In genomic region chr10:17522026-17522541, GRCm38 (mm10) we compare ENCODE assay signal across 8 mouse cellular contexts.
DNase-seq lines count a peak whose midpoint lies in the region; ATAC-seq lines count a peak whose summit lies in the region.

No protein-coding gene starts in this region.

- no peaks in the 10 kb centered on the region for H3K9me3 ChIP-seq in liver, embryonic 11.5 days (ENCODE audit: control insufficient read depth, low read length)
- H3K9me3 ChIP-seq in kidney, embryonic 16.5 days (ENCODE audit: low read length), result no peaks in the 10 kb centered on the region

- 25% methylated on average over 5 of the region's 5 CpGs for WGBS in liver, embryonic 11.5 days
- 24% methylated on average over 5 of the region's 5 CpGs for WGBS in kidney, embryonic 16.5 days

- H3K4me1 ChIP-seq in liver, embryonic 11.5 days (replicated peaks; ENCODE audit: control insufficient read depth, insufficient read depth, low read length), result no peaks in the 10 kb centered on the region; the same call in 1 of the 2 replicates
- peaks cover 21% of the 10 kb centered on the region for H3K4me1 ChIP-seq in kidney, embryonic 16.5 days (ENCODE audit: insufficient read depth, low read length)

- no peak overlapping the region for H3K4me2 ChIP-seq in liver, embryonic 11.5 days
- H3K4me2 ChIP-seq in kidney, embryonic 16.5 days (replicated peaks; ENCODE audit: low read depth, low read length), result no peak overlapping the region

- ATAC-seq in liver, embryonic 11.5 days (replicated peaks; ENCODE audit: low FRiP score), result no peak
- ATAC-seq in kidney, embryonic 16.5 days (ENCODE audit: low FRiP score, low TSS enrichment), result no peak

- H3K27me3 ChIP-seq in liver, embryonic 11.5 days (replicated peaks; ENCODE audit: control insufficient read depth, insufficient read depth, low read length), result no peaks in the 10 kb centered on the region
- H3K27me3 ChIP-seq in kidney, embryonic 16.5 days (ENCODE audit: insufficient read depth, low read length), result no peaks in the 10 kb centered on the region

- no peak overlapping the region for H3K27ac ChIP-seq in liver, embryonic 11.5 days (ENCODE audit: low read depth, low read length)
- H3K27ac ChIP-seq in kidney, embryonic 16.5 days (ENCODE audit: low read length), result peak overlapping the region; percentile 1; the same call in 1 of the 2 replicates

- H3K36me3 ChIP-seq in liver, embryonic 11.5 days (ENCODE audit: control insufficient read depth, insufficient read depth, low read length), result no peaks in the 10 kb centered on the region
- H3K36me3 ChIP-seq in kidney, embryonic 16.5 days (ENCODE audit: insufficient read depth, low read length), result no peaks in the 10 kb centered on the region

- no peak overlapping the region for H3K4me3 ChIP-seq in liver, embryonic 11.5 days (ENCODE audit: low read depth, low read length)
- H3K4me3 ChIP-seq in kidney, embryonic 16.5 days (ENCODE audit: low read length), result no peak overlapping the region

- peak; percentile 12 for DNase-seq in liver
- no peak for DNase-seq in liver, embryonic 11.5 days (ENCODE audit: low spot score)
- peak; percentile 35 for DNase-seq in cerebellum, adult 11 months
- DNase-seq in gastrocnemius, postnatal 10 days, result peak; percentile 61
- peak; percentile 53 for DNase-seq in lung, postnatal 10 days
- no peak for DNase-seq in urinary bladder, adult 2 months (ENCODE audit: low spot score)
- no peak for DNase-seq in T-cell, adult 2 months (ENCODE audit: low spot score)

- no peak overlapping the region for H3K9ac ChIP-seq in liver, embryonic 11.5 days (ENCODE audit: low read depth, low read length)
- H3K9ac ChIP-seq in kidney, embryonic 16.5 days (replicated peaks; ENCODE audit: low read length), result no peak overlapping the region

Comparison
In these comparisons a context has a peak if more than half of its experiments do, and no peak if none do; other contexts are left out.
1. DNase-seq: peak in liver (single experiment), cerebellum, adult 11 months (single experiment), gastrocnemius, postnatal 10 days (single experiment) and lung, postnatal 10 days (single experiment); none in liver, embryonic 11.5 days (single experiment), urinary bladder, adult 2 months (single experiment) and T-cell, adult 2 months (single experiment).